22 mouse cellular contexts compared by ENCODE assay signal in the genomic region with DNA sequence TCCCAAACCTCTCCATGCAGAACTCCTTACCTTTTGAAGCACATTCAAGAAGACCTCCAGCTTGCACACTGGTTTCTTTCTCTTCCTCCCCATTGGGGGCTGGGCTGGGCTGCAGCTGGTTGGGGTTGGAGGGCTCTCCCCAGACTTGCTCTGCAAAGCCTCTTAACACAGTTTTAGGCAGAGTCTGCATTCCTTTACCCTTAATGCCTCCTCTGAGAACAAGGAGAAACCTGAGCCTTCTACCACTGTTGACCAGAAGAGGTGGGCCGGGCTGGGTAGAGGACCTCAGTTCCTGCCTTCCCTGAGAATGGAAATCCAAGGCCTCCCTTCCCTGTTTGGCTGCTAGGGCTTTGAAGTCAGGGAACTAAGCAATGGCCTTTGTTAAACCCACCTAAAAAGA. TPM values are rescaled to one million over a fixed set of nuclear protein-coding genes. Genes with fewer than 3 reads are reported as not detected.
DNase-seq lines count a peak whose midpoint lies in the region; ATAC-seq lines count a peak whose summit lies in the region.
"Had no signal": no experiment of that assay in that cellular context is flagged by ENCODE, and none has a peak within 500 bp of the region (broad histone marks: within the 10 kb centered on the region; RNA-seq: fewer than 3 reads in every experiment).

No protein-coding gene starts in this region.

- no peak overlapping the region for H3K4me3 ChIP-seq in kidney, embryonic 15.5 days (replicated peaks)
- H3K4me3 ChIP-seq in midbrain, embryonic 10.5 days, result no peak overlapping the region
- H3K4me3 ChIP-seq in midbrain, embryonic 14.5 days (replicated peaks; ENCODE audit: low read depth, low read length), result no peak overlapping the region
- no peak overlapping the region for H3K4me3 ChIP-seq in limb, embryonic 10.5 days
- no peak overlapping the region for H3K4me3 ChIP-seq in limb, embryonic 15.5 days
- H3K4me3 ChIP-seq: erythroblast, embryonic 14.5 days; forebrain, embryonic 12.5 days; liver, embryonic 15.5 days; megakaryocyte, embryonic 14.5 days; midbrain, embryonic 13.5 days had no signal

- ATAC-seq in kidney, embryonic 15.5 days (replicated peaks; ENCODE audit: low FRiP score), result no peak
- ATAC-seq in midbrain, embryonic 14.5 days (ENCODE audit: low FRiP score, low TSS enrichment), result no peak
- ATAC-seq in limb, embryonic 15.5 days (ENCODE audit: insufficient number of reproducible peaks, low FRiP score, low TSS enrichment, low read depth), result peak; percentile 41; the same call in 1 of the 2 replicates
- ATAC-seq: hindbrain, embryonic 16.5 days; midbrain, embryonic 13.5 days had no signal

- DNase-seq in kidney, adult 8-10 months, result no peak
- no peak for DNase-seq in midbrain, embryonic 10.5 days (ENCODE audit: low spot score)
- DNase-seq in midbrain, embryonic 14.5 days, result no peak
- no peak for DNase-seq in limb, embryonic 10.5 days (ENCODE audit: low spot score)
- DNase-seq in spleen, adult 18-20 months, result no peak
- no peak for DNase-seq in layer of hippocampus, postnatal 25 days (ENCODE audit: extremely low spot score in 1 of 2, low spot score in 1 of 2)
- DNase-seq: adrenal gland, adult 8-10 months; cerebellum, adult 11 months; cerebellum, adult 9-10 months; cerebellum, postnatal 36 days; gastrocnemius, postnatal 14 days; kidney, adult 2 months; kidney, postnatal 10 days; thymus, postnatal 4 days had no signal

- H3K9ac ChIP-seq in kidney, embryonic 15.5 days, result 0 out of 2 replicates have a peak overlapping the region, but pooled peaks have one; percentile 5
- H3K9ac ChIP-seq in midbrain, embryonic 14.5 days (replicated peaks; ENCODE audit: low read length), result no peak overlapping the region
- no peak overlapping the region for H3K9ac ChIP-seq in limb, embryonic 15.5 days
- H3K9ac ChIP-seq: forebrain, embryonic 12.5 days; liver, embryonic 15.5 days; midbrain, embryonic 13.5 days had no signal

- no peak overlapping the region for H3K4me2 ChIP-seq in kidney, embryonic 15.5 days
- H3K4me2 ChIP-seq in midbrain, embryonic 14.5 days (ENCODE audit: low read length), result no peak overlapping the region
- H3K4me2 ChIP-seq in limb, embryonic 15.5 days, result no peak overlapping the region
- H3K4me2 ChIP-seq: forebrain, embryonic 12.5 days; liver, embryonic 15.5 days; midbrain, embryonic 13.5 days had no signal

- H3K36me3 ChIP-seq in kidney, embryonic 15.5 days, result no peaks in the 10 kb centered on the region
- H3K36me3 ChIP-seq in midbrain, embryonic 10.5 days, result no peaks in the 10 kb centered on the region
- H3K36me3 ChIP-seq in midbrain, embryonic 14.5 days (ENCODE audit: control insufficient read depth, insufficient read depth, low read length), result no peaks in the 10 kb centered on the region
- H3K36me3 ChIP-seq in limb, embryonic 10.5 days, result no peaks in the 10 kb centered on the region
- H3K36me3 ChIP-seq in limb, embryonic 15.5 days, result no peaks in the 10 kb centered on the region
- H3K36me3 ChIP-seq: forebrain, embryonic 12.5 days; liver, embryonic 15.5 days; midbrain, embryonic 13.5 days had no signal

- no peak overlapping the region for H3K27ac ChIP-seq in kidney, embryonic 15.5 days
- H3K27ac ChIP-seq in midbrain, embryonic 10.5 days (replicated peaks), result 0 out of 2 replicates have a peak overlapping the region, but pooled peaks have one; percentile 38
- no peak overlapping the region for H3K27ac ChIP-seq in midbrain, embryonic 14.5 days (replicated peaks; ENCODE audit: low read depth, low read length)
- H3K27ac ChIP-seq in limb, embryonic 10.5 days, result peak overlapping the region; percentile 54; the same call in 1 of the 2 replicates
- H3K27ac ChIP-seq in limb, embryonic 15.5 days, result peak overlapping the region; percentile 28
- H3K27ac ChIP-seq: forebrain, embryonic 12.5 days; liver, embryonic 15.5 days; midbrain, embryonic 13.5 days had no signal

- no peaks in the 10 kb centered on the region for H3K27me3 ChIP-seq in kidney, embryonic 15.5 days
- H3K27me3 ChIP-seq in midbrain, embryonic 10.5 days (ENCODE audit: low read depth, poor library complexity, severe bottlenecking), result 0 out of 2 replicates have a peak, but pooled peaks cover 6% of the 10 kb centered on the region
- no peaks in the 10 kb centered on the region for H3K27me3 ChIP-seq in midbrain, embryonic 14.5 days (ENCODE audit: control insufficient read depth, insufficient read depth, low read length)
- H3K27me3 ChIP-seq in limb, embryonic 10.5 days (ENCODE audit: low read depth, poor library complexity, severe bottlenecking), result no peaks in the 10 kb centered on the region
- no peaks in the 10 kb centered on the region for H3K27me3 ChIP-seq in limb, embryonic 15.5 days
- H3K27me3 ChIP-seq: midbrain, embryonic 13.5 days had no signal

- H3K4me1 ChIP-seq in kidney, embryonic 15.5 days, result no peaks in the 10 kb centered on the region
- peaks cover 13% of the 10 kb centered on the region for H3K4me1 ChIP-seq in midbrain, embryonic 10.5 days
- 0 out of 2 replicates have a peak, but pooled peaks cover 4% of the 10 kb centered on the region for H3K4me1 ChIP-seq in midbrain, embryonic 14.5 days (ENCODE audit: control insufficient read depth, insufficient read depth, low read length)
- H3K4me1 ChIP-seq in limb, embryonic 10.5 days, result peaks cover 22% of the 10 kb centered on the region
- H3K4me1 ChIP-seq in limb, embryonic 15.5 days, result peaks cover 29% of the 10 kb centered on the region
- H3K4me1 ChIP-seq: forebrain, embryonic 12.5 days; megakaryocyte, embryonic 14.5 days; midbrain, embryonic 13.5 days had no signal

- WGBS in kidney, embryonic 15.5 days, result 15% methylated on average over 1 of the region's 1 CpGs
- WGBS in midbrain, embryonic 10.5 days, result 21% methylated on average over 1 of the region's 1 CpGs
- WGBS in midbrain, embryonic 14.5 days, result 34% methylated on average over 1 of the region's 1 CpGs
- 29% methylated on average over 1 of the region's 1 CpGs for WGBS in limb, embryonic 10.5 days
- WGBS in limb, embryonic 15.5 days, result 5% methylated on average over 1 of the region's 1 CpGs

- H3K9me3 ChIP-seq in kidney, embryonic 15.5 days (replicated peaks), result no peaks in the 10 kb centered on the region
- H3K9me3 ChIP-seq in midbrain, embryonic 10.5 days (replicated peaks), result no peaks in the 10 kb centered on the region
- H3K9me3 ChIP-seq in midbrain, embryonic 14.5 days (ENCODE audit: control insufficient read depth, low read length), result no peaks in the 10 kb centered on the region
- no peaks in the 10 kb centered on the region for H3K9me3 ChIP-seq in limb, embryonic 10.5 days (replicated peaks)
- H3K9me3 ChIP-seq in limb, embryonic 15.5 days, result no peaks in the 10 kb centered on the region
- H3K9me3 ChIP-seq: forebrain, embryonic 12.5 days; liver, embryonic 15.5 days; megakaryocyte, embryonic 14.5 days; midbrain, embryonic 13.5 days had no signal

RNA-seq across cellular contexts. Expression of a gene that starts 9.8 kb away (rescaled TPM):
- polyA plus RNA-seq in kidney, embryonic 15.5 days (2015; fragmentation: Nextera tagmentation; extraction: Ambion mirVana), result 69.3 and 73.1 TPM in 2 replicates
- polyA plus RNA-seq in midbrain, embryonic 10.5 days (2016; fragmentation: Nextera tagmentation; extraction: Ambion mirVana), result 87.4 and 96.9 TPM in 2 replicates
- polyA plus RNA-seq in midbrain, embryonic 14.5 days (2014; fragmentation: Nextera tagmentation; extraction: Ambion mirVana), result 59.8 and 62.3 TPM in 2 replicates
- 67.5 and 83.4 TPM in 2 replicates for polyA plus RNA-seq in limb, embryonic 10.5 days (2016; fragmentation: Nextera tagmentation; extraction: Ambion mirVana)
- polyA plus RNA-seq in limb, embryonic 15.5 days (2015; fragmentation: Nextera tagmentation; extraction: Ambion mirVana), result 118 TPM in 2 replicates
- 10 to 100 TPM; 46.1 to 47.0 TPM for total RNA-seq in layer of hippocampus, postnatal 25 days (2021)

Comparison
In these comparisons a context has a peak if more than half of its experiments do, and no peak if none do; other contexts are left out.
1. H3K27ac ChIP-seq: peak in midbrain, embryonic 10.5 days (single experiment), limb, embryonic 10.5 days (single experiment) and limb, embryonic 15.5 days (single experiment); none in kidney, embryonic 15.5 days (single experiment) and midbrain, embryonic 14.5 days (single experiment).